Mouse (Mus musculus) kidney, adult 9 months (tissue): Measurements from ENCODE around the gene Mnat1.
"Not testable (repeated sequence)": the region's sequence is repeated elsewhere in the genome, so short reads cannot be mapped to it uniquely, and the experiment has no call there.

ENCODE experiments used
- DNase-seq: peaks from one replicate; pipeline ENCODE4 v3.0.0; 2022

Mnat1 gene

GRCm38 (mm10) chr12:73151038-73151437 lies 27.5 kb downstream of the Mnat1 start:
- not testable (repeated sequence) for DNase-seq

GRCm38 (mm10) chr12:73154150-73154549 lies 30.6 kb downstream of the Mnat1 start:
- no peak for DNase-seq

GRCm38 (mm10) chr12:73160341-73160740 lies 36.8 kb downstream of the Mnat1 start:
- DNase-seq = no peak

- DNase-seq = peak; percentile 48
These were observed 39.1 kb downstream of the Mnat1 start for GRCm38 (mm10) chr12:73162408-73163181.

GRCm38 (mm10) chr12:73170794-73171193 lies 47.3 kb downstream of the Mnat1 start:
- DNase-seq = no peak

GRCm38 (mm10) chr12:73183896-73184295 lies 60.4 kb downstream of the Mnat1 start:
- no peak for DNase-seq

- DNase-seq = no peak
These were observed 73.8 kb downstream of the Mnat1 start for GRCm38 (mm10) chr12:73197363-73197762.

GRCm38 (mm10) chr12:73198451-73198850 lies 74.9 kb downstream of the Mnat1 start:
- DNase-seq = no peak

- no peak for DNase-seq
These were observed 75.9 kb downstream of the Mnat1 start for GRCm38 (mm10) chr12:73199375-73199774.

GRCm38 (mm10) chr12:73201587-73201986 lies 78.1 kb downstream of the Mnat1 start:
- DNase-seq = peak; percentile 52

GRCm38 (mm10) chr12:73205710-73206649 lies 82.5 kb downstream of the Mnat1 start:
- DNase-seq = peak; percentile 78

GRCm38 (mm10) chr12:73207008-73207407 lies 83.5 kb downstream of the Mnat1 start:
- no peak for DNase-seq

GRCm38 (mm10) chr12:73207461-73207860 lies 83.9 kb downstream of the Mnat1 start:
- no peak for DNase-seq

- no peak for DNase-seq
These were observed 85.0 kb downstream of the Mnat1 start for GRCm38 (mm10) chr12:73208518-73208917.

GRCm38 (mm10) chr12:73209117-73209516 lies 85.6 kb downstream of the Mnat1 start:
- peak; percentile 13 for DNase-seq

GRCm38 (mm10) chr12:73210454-73210853 lies 86.9 kb downstream of the Mnat1 start:
- DNase-seq = no peak

GRCm38 (mm10) chr12:73215773-73216172 lies 92.3 kb downstream of the Mnat1 start:
- no peak for DNase-seq

GRCm38 (mm10) chr12:73218632-73219031 lies 95.1 kb downstream of the Mnat1 start:
- no peak for DNase-seq

- no peak for DNase-seq
These were observed 97.7 kb downstream of the Mnat1 start for GRCm38 (mm10) chr12:73221235-73221634.

- no peak for DNase-seq
These were observed 100.4 kb downstream of the Mnat1 start for GRCm38 (mm10) chr12:73223872-73224271.

- DNase-seq = no peak
These were observed 104.9 kb downstream of the Mnat1 start for GRCm38 (mm10) chr12:73228427-73228826.

GRCm38 (mm10) chr12:73230196-73230595 lies 106.7 kb downstream of the Mnat1 start:
- DNase-seq = no peak

- DNase-seq = no peak
These were observed 108.0 kb downstream of the Mnat1 start for GRCm38 (mm10) chr12:73231552-73231951.

GRCm38 (mm10) chr12:73232586-73232985 lies 109.1 kb downstream of the Mnat1 start:
- no peak for DNase-seq
